Comparison of ENCODE assay signal across 14 mouse cellular contexts in the genomic region with DNA sequence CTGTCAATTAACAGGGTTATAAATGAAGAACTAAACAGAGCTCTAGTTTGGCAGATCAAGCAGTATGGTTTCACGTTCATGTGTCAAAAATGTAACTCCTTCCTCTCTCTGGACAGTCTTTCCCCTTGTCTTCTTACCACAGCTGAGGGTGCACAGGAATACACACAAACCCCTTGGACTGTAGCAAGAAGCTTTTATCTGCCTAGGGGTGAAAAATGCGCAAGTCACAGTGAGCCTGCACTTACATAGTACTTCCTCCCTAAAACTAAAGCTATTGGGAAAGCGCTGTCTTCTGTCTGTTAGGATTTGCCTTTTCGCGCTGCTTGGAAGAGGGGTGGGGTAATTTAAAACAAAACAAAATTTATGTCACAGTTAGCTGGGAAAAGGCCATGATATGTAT. TPM values are rescaled to one million over a fixed set of nuclear protein-coding genes. Genes with fewer than 3 reads are reported as not detected.
DNase-seq lines count a peak whose midpoint lies in the region; ATAC-seq lines count a peak whose summit lies in the region.
"Had no signal": no experiment of that assay in that cellular context is flagged by ENCODE, and none has a peak within 500 bp of the region (broad histone marks: within the 10 kb centered on the region; RNA-seq: fewer than 3 reads in every experiment).

No protein-coding gene starts in this region.

- H3K4me3 ChIP-seq in hindbrain, embryonic 10.5 days = no peak overlapping the region
- H3K4me3 ChIP-seq in hindbrain, embryonic 11.5 days (ENCODE audit: low read depth, low read length) = no peak overlapping the region
- H3K4me3 ChIP-seq in liver, embryonic 16.5 days (ENCODE audit: low read depth, low read length) = no peak overlapping the region

- H3K4me2 ChIP-seq in hindbrain, embryonic 11.5 days (replicated peaks; ENCODE audit: low read depth, low read length) = no peak overlapping the region
- H3K4me2 ChIP-seq in liver, embryonic 16.5 days (ENCODE audit: low read depth, low read length) = no peak overlapping the region

- H3K9ac ChIP-seq in hindbrain, embryonic 11.5 days (ENCODE audit: low read depth, low read length) = no peak overlapping the region
- H3K9ac ChIP-seq in liver, embryonic 16.5 days (ENCODE audit: low read depth, low read length) = no peak overlapping the region

- peak; percentile 2 for DNase-seq in hindbrain, embryonic 10.5 days (ENCODE audit: low spot score)
- no peak for DNase-seq in hindbrain, embryonic 11.5 days (ENCODE audit: low spot score)
- peak; percentile 0 for DNase-seq in thymus, postnatal 14 days
- no peak for DNase-seq in thymus, postnatal 10 days (ENCODE audit: low spot score in 2 of 2)
- no peak for DNase-seq in cerebellum, postnatal 10 days
- DNase-seq in layer of hippocampus, adult 18-20 months (ENCODE audit: low spot score in 2 of 2) = no peak
- DNase-seq in kidney, adult 8-10 months = no peak
- DNase-seq: thymus, adult 2 months had no signal

- no peak for ATAC-seq in hindbrain, embryonic 11.5 days (ENCODE audit: low FRiP score)
- peak; percentile 55; the same call in 1 of the 2 replicates for ATAC-seq in liver, embryonic 16.5 days (ENCODE audit: low read depth)

- H3K4me1 ChIP-seq in hindbrain, embryonic 10.5 days (replicated peaks) = peaks cover 10% of the 10 kb centered on the region; the same call in 1 of the 2 replicates
- H3K4me1 ChIP-seq in hindbrain, embryonic 11.5 days (replicated peaks; ENCODE audit: control insufficient read depth, insufficient read depth, low read length) = no peaks in the 10 kb centered on the region; the same call in 1 of the 2 replicates
- H3K4me1 ChIP-seq in liver, embryonic 16.5 days (ENCODE audit: control insufficient read depth, low read depth, low read length) = no peaks in the 10 kb centered on the region

- peaks cover 45% of the 10 kb centered on the region for H3K36me3 ChIP-seq in hindbrain, embryonic 10.5 days
- no peaks in the 10 kb centered on the region for H3K36me3 ChIP-seq in hindbrain, embryonic 11.5 days (ENCODE audit: control insufficient read depth, insufficient read depth, low read length)
- no peaks in the 10 kb centered on the region for H3K36me3 ChIP-seq in liver, embryonic 16.5 days (ENCODE audit: control insufficient read depth, insufficient read depth)

- WGBS in hindbrain, embryonic 10.5 days = 83% methylated on average over 5 of the region's 5 CpGs
- 86% methylated on average over 5 of the region's 5 CpGs for WGBS in hindbrain, embryonic 11.5 days
- 46% methylated on average over 5 of the region's 5 CpGs for WGBS in liver, embryonic 16.5 days (ENCODE audit: insufficient replicate concordance)

- H3K27ac ChIP-seq in hindbrain, embryonic 10.5 days = peak overlapping the region; percentile 45; the same call in 1 of the 2 replicates
- H3K27ac ChIP-seq in hindbrain, embryonic 11.5 days (ENCODE audit: low read depth, low read length) = no peak overlapping the region
- peak overlapping the region; percentile 50 for H3K27ac ChIP-seq in liver, embryonic 16.5 days (ENCODE audit: low read length)
- H3K27ac ChIP-seq: kidney, postnatal 0 days had no signal

- no peaks in the 10 kb centered on the region for H3K9me3 ChIP-seq in hindbrain, embryonic 10.5 days
- H3K9me3 ChIP-seq in hindbrain, embryonic 11.5 days (ENCODE audit: control insufficient read depth, low read length) = no peaks in the 10 kb centered on the region
- no peaks in the 10 kb centered on the region for H3K9me3 ChIP-seq in liver, embryonic 16.5 days (replicated peaks; ENCODE audit: control insufficient read depth, low read length)

- no peaks in the 10 kb centered on the region for H3K27me3 ChIP-seq in hindbrain, embryonic 10.5 days (ENCODE audit: insufficient read depth, poor library complexity, severe bottlenecking)
- H3K27me3 ChIP-seq in hindbrain, embryonic 11.5 days (ENCODE audit: control insufficient read depth, insufficient read depth, low read length) = no peaks in the 10 kb centered on the region
- H3K27me3 ChIP-seq in liver, embryonic 16.5 days (ENCODE audit: control insufficient read depth, insufficient read depth, low read depth, low read length) = no peaks in the 10 kb centered on the region
- H3K27me3 ChIP-seq: Patski had no signal

RNA-seq across cellular contexts. Expression of a gene that starts 3.5 kb away (rescaled TPM):
- polyA plus RNA-seq in hindbrain, embryonic 10.5 days (2016; fragmentation: Nextera tagmentation; extraction: Ambion mirVana) = 0.24 and 0.35 TPM in 2 replicates
- polyA plus RNA-seq in hindbrain, embryonic 11.5 days (2014; fragmentation: Nextera tagmentation; extraction: Ambion mirVana) = 0.60 and 1.0 TPM in 2 replicates
- 2.3 and 2.5 TPM in 2 replicates for polyA plus RNA-seq in liver, embryonic 16.5 days (2015; fragmentation: Nextera tagmentation; extraction: Ambion mirVana)
- total RNA-seq in layer of hippocampus, adult 18-20 months (2021) = 1 to 10 TPM; 7.8 to 9.4 TPM

RNA-seq across cellular contexts. Expression of a gene that starts 36.4 kb away (rescaled TPM):
- not detected in 2 replicates for polyA plus RNA-seq in hindbrain, embryonic 10.5 days (2016; fragmentation: Nextera tagmentation; extraction: Ambion mirVana)
- polyA plus RNA-seq in hindbrain, embryonic 11.5 days (2014; fragmentation: Nextera tagmentation; extraction: Ambion mirVana) = not detected in 2 replicates
- not detected in 2 replicates for polyA plus RNA-seq in liver, embryonic 16.5 days (2015; fragmentation: Nextera tagmentation; extraction: Ambion mirVana)
- total RNA-seq in layer of hippocampus, adult 18-20 months (2021) = not detected
- total RNA-seq: left cerebral cortex, postnatal 14 days had no signal
- polyA plus RNA-seq: embryonic facial prominence, embryonic 11.5 days; heart, embryonic 14.5 days; kidney, postnatal 0 days; Patski had no signal

RNA-seq across cellular contexts. Expression of a gene that starts 37.1 kb away (rescaled TPM):
- polyA plus RNA-seq in hindbrain, embryonic 10.5 days (2016; fragmentation: Nextera tagmentation; extraction: Ambion mirVana) = 56.5 and 65.2 TPM in 2 replicates
- 55.4 and 66.1 TPM in 2 replicates for polyA plus RNA-seq in hindbrain, embryonic 11.5 days (2014; fragmentation: Nextera tagmentation; extraction: Ambion mirVana)
- 2.0 and 2.2 TPM in 2 replicates for polyA plus RNA-seq in liver, embryonic 16.5 days (2015; fragmentation: Nextera tagmentation; extraction: Ambion mirVana)
- 10 to 100 TPM; 34.6 to 35.6 TPM for total RNA-seq in layer of hippocampus, adult 18-20 months (2021)

RNA-seq across cellular contexts. Expression of a gene that starts 46.9 kb away (rescaled TPM):
- polyA plus RNA-seq in hindbrain, embryonic 10.5 days (2016; fragmentation: Nextera tagmentation; extraction: Ambion mirVana) = not detected in 2 replicates
- not detected in 2 replicates for polyA plus RNA-seq in hindbrain, embryonic 11.5 days (2014; fragmentation: Nextera tagmentation; extraction: Ambion mirVana)
- polyA plus RNA-seq in liver, embryonic 16.5 days (2015; fragmentation: Nextera tagmentation; extraction: Ambion mirVana) = not detected in 2 replicates
- not detected for total RNA-seq in layer of hippocampus, adult 18-20 months (2021)
- total RNA-seq: left cerebral cortex, postnatal 14 days had no signal
- polyA plus RNA-seq: embryonic facial prominence, embryonic 11.5 days; heart, embryonic 14.5 days; kidney, postnatal 0 days; Patski; thymus, adult 2 months had no signal

Comparison
In these comparisons a context has a peak if more than half of its experiments do, and no peak if none do; other contexts are left out.
1. DNase-seq: peak in hindbrain, embryonic 10.5 days (single experiment) and thymus, postnatal 14 days (single experiment); none in hindbrain, embryonic 11.5 days (single experiment), thymus, postnatal 10 days (0 of 2), cerebellum, postnatal 10 days (0 of 2), layer of hippocampus, adult 18-20 months (0 of 2) and kidney, adult 8-10 months (0 of 2).
2. RNA of a gene that starts 37.1 kb away (polyA plus RNA-seq): 56.5 to 65.2 TPM in hindbrain, embryonic 10.5 days and 55.4 to 66.1 TPM in hindbrain, embryonic 11.5 days; 2.0 to 2.2 TPM in liver, embryonic 16.5 days; every median in the first group is over 10 times any median in the second.